Mouse (Mus musculus): ENCODE results near the gene Hcn2. TPM values are rescaled to one million over a fixed set of nuclear protein-coding genes. Genes with fewer than 3 reads are reported as not detected.
"Not testable (repeated sequence)": the region's sequence is repeated elsewhere in the genome, so short reads cannot be mapped to it uniquely, and the experiment has no call there.

Hcn2 gene
- polyA plus RNA-seq, 1 experiment from 2014 or later = 0.28 TPM

- Histone ChIP-seq H3K4me3 (replicated peaks; ENCODE audit: low read depth, low read length) (peak within 1 kb of the TSS; percentile 16; the same call in 1 of the 2 replicates), H3K4me2 (ENCODE audit: low read length) (peak within 1 kb of the TSS; percentile 65), H3K9ac (ENCODE audit: low read depth, low read length) (peak within 1 kb of the TSS; percentile 35; the same call in 1 of the 2 replicates), H3K9me3 (replicated peaks; ENCODE audit: low read length) (no peaks in the 10 kb centered on the region), H3K4me1 (replicated peaks; ENCODE audit: insufficient read depth, low read length) (peaks cover 8% of the 10 kb centered on the region; the same call in 1 of the 2 replicates), H3K36me3 (ENCODE audit: insufficient read depth, low read length) (peaks cover 24% of the 10 kb centered on the region), H3K27me3 (ENCODE audit: insufficient read depth, low read length) (no peaks in the 10 kb centered on the region), H3K27ac (no peak within 1 kb of the TSS)
- DNase-seq (ENCODE audit: low spot score) = peak; percentile 83
- WGBS = 2% methylated on average over 36 of the region's 36 CpGs
- TF ChIP-seq CTCF (IDR thresholded peaks at IDR 0.05; ENCODE audit: low read depth) = no peak
- ATAC-seq (replicated peaks; ENCODE audit: low FRiP score, low read depth) = peak; percentile 70
Observed at GRCm38 (mm10) chr10:79754856-79755516, 38.6 kb downstream of the Hcn2 start, which contains the start of gene Fgf22. Fgf22 (plus strand) TSS chr10:79755076.

DNA sequence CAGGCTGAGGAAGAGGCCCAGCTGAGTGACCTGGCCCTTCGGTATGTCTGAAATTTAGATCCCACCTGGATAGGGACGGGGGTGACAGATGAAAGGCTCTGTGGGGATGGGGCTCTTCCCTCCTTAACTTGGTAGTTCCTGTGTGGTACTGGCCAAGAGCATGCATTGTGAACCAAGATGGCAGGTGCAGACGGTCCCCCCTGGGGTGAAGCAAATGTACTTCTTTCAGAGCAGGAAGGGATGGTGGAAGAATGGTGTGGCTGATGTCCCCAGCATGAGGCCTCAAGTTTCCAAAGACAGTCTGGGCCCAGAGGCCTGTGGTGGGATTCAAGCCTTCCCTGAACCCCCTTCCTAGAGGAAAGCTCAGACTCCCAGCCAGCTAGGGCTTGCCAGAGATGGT is 39.4 kb downstream of the Hcn2 start:
- H3K27ac ChIP-seq = no peak overlapping the region
- H3K9ac ChIP-seq (ENCODE audit: low read depth, low read length) = no peak overlapping the region
- no peak overlapping the region for H3K4me3 ChIP-seq (replicated peaks; ENCODE audit: low read depth, low read length)
- H3K4me1 ChIP-seq (replicated peaks; ENCODE audit: insufficient read depth, low read length) = peaks cover 8% of the 10 kb centered on the region; the same call in 1 of the 2 replicates
- 85% methylated on average over 3 of the region's 3 CpGs for WGBS
- DNase-seq (ENCODE audit: low spot score) (no peak), ATAC-seq (replicated peaks; ENCODE audit: low FRiP score, low read depth) (no peak)
- no peaks in the 10 kb centered on the region for H3K27me3 ChIP-seq (ENCODE audit: insufficient read depth, low read length)
- peaks cover 28% of the 10 kb centered on the region for H3K36me3 ChIP-seq (ENCODE audit: insufficient read depth, low read length)
- no peak overlapping the region for H3K4me2 ChIP-seq (ENCODE audit: low read length)
- TF ChIP-seq CTCF (IDR thresholded peaks at IDR 0.05; ENCODE audit: low read depth) = no peak
- no peaks in the 10 kb centered on the region for H3K9me3 ChIP-seq (replicated peaks; ENCODE audit: low read length)

- TF ChIP-seq CTCF (IDR thresholded peaks at IDR 0.05; ENCODE audit: low read depth) = no peak
- Histone ChIP-seq H3K9me3 (replicated peaks; ENCODE audit: low read length) (no peaks in the 10 kb centered on the region), H3K4me1 (replicated peaks; ENCODE audit: insufficient read depth, low read length) (peaks cover 8% of the 10 kb centered on the region; the same call in 1 of the 2 replicates), H3K9ac (ENCODE audit: low read depth, low read length) (no peak overlapping the region), H3K36me3 (ENCODE audit: insufficient read depth, low read length) (peaks cover 36% of the 10 kb centered on the region), H3K27me3 (ENCODE audit: insufficient read depth, low read length) (no peaks in the 10 kb centered on the region), H3K27ac (no peak overlapping the region), H3K4me2 (ENCODE audit: low read length) (no peak overlapping the region), H3K4me3 (replicated peaks; ENCODE audit: low read depth, low read length) (no peak overlapping the region)
- ATAC-seq (replicated peaks; ENCODE audit: low FRiP score, low read depth) (no peak), DNase-seq (ENCODE audit: low spot score) (no peak)
- 90% methylated on average over 24 of the region's 24 CpGs for WGBS
Observed at GRCm38 (mm10) chr10:79756660-79757059, 40.2 kb downstream of the Hcn2 start.

GRCm38 (mm10) chr10:79759675-79760074 is 43.2 kb downstream of the Hcn2 start:
- H3K4me2 ChIP-seq (ENCODE audit: low read length) = not testable (repeated sequence)
- WGBS = 95% methylated on average over 1 of the region's 1 CpGs

GRCm38 (mm10) chr10:79760603-79761143 is 44.2 kb downstream of the Hcn2 start:
- Histone ChIP-seq H3K9ac (ENCODE audit: low read depth, low read length) (no peak overlapping the region), H3K4me2 (ENCODE audit: low read length) (no peak overlapping the region), H3K4me1 (replicated peaks; ENCODE audit: insufficient read depth, low read length) (peaks cover 9% of the 10 kb centered on the region; the same call in 1 of the 2 replicates), H3K36me3 (ENCODE audit: insufficient read depth, low read length) (peaks cover 42% of the 10 kb centered on the region), H3K27ac (no peak overlapping the region), H3K4me3 (replicated peaks; ENCODE audit: low read depth, low read length) (no peak overlapping the region), H3K9me3 (replicated peaks; ENCODE audit: low read length) (no peaks in the 10 kb centered on the region), H3K27me3 (ENCODE audit: insufficient read depth, low read length) (no peaks in the 10 kb centered on the region)
- no peak for TF ChIP-seq CTCF (IDR thresholded peaks at IDR 0.05; ENCODE audit: low read depth)
- WGBS = 89% methylated on average over 11 of the region's 11 CpGs
- no peak for ATAC-seq (replicated peaks; ENCODE audit: low FRiP score, low read depth)
- DNase-seq (ENCODE audit: low spot score) = no peak

More at GRCm38 (mm10) chr10:79759675-79760074, 43.2 kb downstream of the Hcn2 start:
- not testable (repeated sequence) for H3K27ac ChIP-seq; H3K4me3 ChIP-seq (replicated peaks; ENCODE audit: low read depth, low read length); H3K4me1 ChIP-seq (replicated peaks; ENCODE audit: insufficient read depth, low read length); ATAC-seq (replicated peaks; ENCODE audit: low FRiP score, low read depth); DNase-seq (ENCODE audit: low spot score); H3K9me3 ChIP-seq (replicated peaks; ENCODE audit: low read length); H3K9ac ChIP-seq (ENCODE audit: low read depth, low read length); H3K27me3 ChIP-seq (ENCODE audit: insufficient read depth, low read length)
- peaks cover 42% of the 10 kb centered on the region for H3K36me3 ChIP-seq (ENCODE audit: insufficient read depth, low read length)

- Histone ChIP-seq H3K4me3 (replicated peaks; ENCODE audit: low read depth, low read length) (no peak overlapping the region), H3K4me2 (ENCODE audit: low read length) (no peak overlapping the region), H3K27me3 (ENCODE audit: insufficient read depth, low read length) (no peaks in the 10 kb centered on the region), H3K27ac (no peak overlapping the region), H3K36me3 (ENCODE audit: insufficient read depth, low read length) (peaks cover 34% of the 10 kb centered on the region), H3K4me1 (replicated peaks; ENCODE audit: insufficient read depth, low read length) (peaks cover 15% of the 10 kb centered on the region), H3K9me3 (replicated peaks; ENCODE audit: low read length) (no peaks in the 10 kb centered on the region), H3K9ac (ENCODE audit: low read depth, low read length) (no peak overlapping the region)
- no peak for TF ChIP-seq CTCF (IDR thresholded peaks at IDR 0.05; ENCODE audit: low read depth)
- WGBS = 82% methylated on average over 3 of the region's 3 CpGs
- ATAC-seq (replicated peaks; ENCODE audit: low FRiP score, low read depth) (no peak), DNase-seq (ENCODE audit: low spot score) (no peak)
Observed at GRCm38 (mm10) chr10:79762875-79763274, 46.4 kb downstream of the Hcn2 start.

All from kidney, postnatal 0 days (tissue).